Mouse (Mus musculus) T-cell, adult 2 months (primary cell): ENCODE results near the gene Cpeb1.

ENCODE experiments used
- DNase-seq: peaks from one replicate; pipeline ENCODE4 v3.0.0; 2022; ENCODE audit warnings: low spot score

The Cpeb1 gene

GRCm38 (mm10) chr7:81327661-81328060 lies 127.6 kb downstream of the Cpeb1 start:
- no peak for DNase-seq

DNA sequence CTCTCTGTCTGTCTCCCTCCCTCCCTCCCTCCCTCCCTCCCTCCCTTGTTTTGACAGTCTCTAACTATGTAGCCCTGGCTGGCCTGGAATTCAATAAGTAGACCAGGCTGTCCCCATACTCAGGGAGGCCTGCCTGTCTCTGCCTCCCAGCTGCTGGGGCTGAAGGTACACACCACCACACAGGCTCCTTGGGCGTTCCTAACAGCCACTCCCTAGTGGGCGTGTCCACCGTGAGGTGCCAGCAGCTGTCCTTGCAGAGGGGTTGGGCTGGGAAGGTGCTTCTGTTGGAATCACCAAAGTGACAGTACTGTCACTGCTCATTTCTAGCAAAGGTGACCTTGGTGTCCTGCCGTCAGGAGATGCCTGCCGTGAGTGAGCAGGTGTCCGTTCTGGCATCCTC lies 128.4 kb downstream of the Cpeb1 start:
- no peak for DNase-seq

GRCm38 (mm10) chr7:81326043-81326442 lies 129.2 kb downstream of the Cpeb1 start:
- no peak for DNase-seq

DNA sequence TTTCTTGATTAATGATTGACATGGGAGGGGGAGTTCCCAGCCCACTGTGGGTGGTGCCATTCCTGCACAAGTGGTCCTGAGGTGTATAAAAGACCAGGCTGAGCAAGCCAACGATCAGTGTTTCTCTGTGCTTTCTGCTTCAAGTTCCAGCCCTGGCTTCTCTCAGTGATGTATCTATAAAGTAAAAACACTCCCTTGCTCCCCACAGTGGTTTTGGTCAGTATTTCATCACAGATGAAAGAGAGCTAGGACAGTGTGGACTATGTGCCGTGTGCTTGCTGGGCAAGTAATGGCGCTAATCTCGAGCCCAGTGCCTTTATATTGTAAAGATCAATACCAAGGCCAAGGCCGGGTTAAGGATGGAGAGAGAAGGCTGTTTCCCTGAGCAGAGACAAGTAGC lies 133.5 kb downstream of the Cpeb1 start:
- DNase-seq, result no peak

GRCm38 (mm10) chr7:81319749-81320148 lies 135.5 kb downstream of the Cpeb1 start:
- no peak for DNase-seq

GRCm38 (mm10) chr7:81315583-81315982 lies 139.7 kb downstream of the Cpeb1 start:
- no peak for DNase-seq

GRCm38 (mm10) chr7:81311581-81311980 lies 143.7 kb downstream of the Cpeb1 start:
- no peak for DNase-seq

- DNase-seq, result no peak
Measured at GRCm38 (mm10) chr7:81311130-81311529, 144.1 kb downstream of the Cpeb1 start.

DNA sequence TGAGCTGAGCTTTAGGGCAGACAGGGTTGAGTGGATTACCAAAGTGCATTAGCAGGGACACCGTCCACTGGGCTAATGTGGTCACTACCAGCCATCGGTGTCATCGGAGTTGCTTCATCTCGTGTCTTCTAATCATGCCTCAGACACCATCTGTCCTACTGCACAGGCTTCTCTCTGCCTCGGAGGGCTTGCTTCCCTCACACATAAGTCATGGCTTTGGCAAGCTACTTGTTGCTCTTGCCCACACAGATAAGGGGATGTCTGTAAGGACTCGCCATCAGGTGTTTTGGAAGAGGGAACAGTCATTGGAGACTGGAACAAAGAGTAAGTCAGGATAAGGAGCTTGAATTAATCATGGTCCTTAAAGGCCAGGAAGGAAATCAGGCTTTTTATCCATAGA lies 146.0 kb downstream of the Cpeb1 start:
- DNase-seq, result no peak

DNA sequence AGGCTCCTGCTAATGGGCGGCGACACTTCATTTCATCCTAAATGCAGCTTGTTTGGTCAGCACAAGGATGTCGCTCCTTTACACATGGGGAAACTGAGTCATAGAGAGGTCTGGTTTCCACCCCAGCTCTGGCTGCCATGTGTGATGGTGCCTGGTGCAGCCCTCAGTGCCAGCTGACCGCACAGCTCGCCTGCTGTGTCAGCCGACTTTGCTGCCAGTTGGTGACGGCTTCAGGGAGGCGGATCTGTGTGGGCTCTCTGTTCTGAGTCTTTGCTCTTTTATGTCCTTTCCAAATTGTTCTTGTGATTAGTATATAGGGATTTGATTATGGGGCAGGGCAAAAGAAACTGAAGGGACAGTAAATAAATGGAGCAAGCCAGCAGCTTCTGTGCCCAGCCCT lies 147.5 kb downstream of the Cpeb1 start:
- DNase-seq, result no peak

DNA sequence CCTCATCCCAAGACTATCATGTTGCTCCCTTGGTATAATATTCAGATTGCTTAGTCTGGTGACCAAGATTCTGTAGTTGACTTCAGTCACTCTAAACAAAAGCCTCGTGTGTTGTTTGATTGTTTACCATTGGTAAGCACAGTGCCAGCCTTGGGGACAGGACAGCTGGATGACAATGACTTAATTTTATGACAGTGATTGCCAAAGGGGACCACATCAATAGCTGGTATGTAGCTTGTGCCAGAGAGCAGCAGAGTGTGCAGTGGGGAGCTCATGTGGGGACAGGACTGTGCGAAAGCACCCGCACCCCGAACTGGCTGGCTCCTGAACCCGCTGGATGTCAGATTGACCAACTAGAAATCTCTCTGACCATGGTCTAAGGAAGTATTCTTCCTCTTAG lies 150.6 kb downstream of the Cpeb1 start:
- DNase-seq, result no peak

- no peak for DNase-seq
Measured at GRCm38 (mm10) chr7:81304100-81304499, 151.2 kb downstream of the Cpeb1 start.

DNA sequence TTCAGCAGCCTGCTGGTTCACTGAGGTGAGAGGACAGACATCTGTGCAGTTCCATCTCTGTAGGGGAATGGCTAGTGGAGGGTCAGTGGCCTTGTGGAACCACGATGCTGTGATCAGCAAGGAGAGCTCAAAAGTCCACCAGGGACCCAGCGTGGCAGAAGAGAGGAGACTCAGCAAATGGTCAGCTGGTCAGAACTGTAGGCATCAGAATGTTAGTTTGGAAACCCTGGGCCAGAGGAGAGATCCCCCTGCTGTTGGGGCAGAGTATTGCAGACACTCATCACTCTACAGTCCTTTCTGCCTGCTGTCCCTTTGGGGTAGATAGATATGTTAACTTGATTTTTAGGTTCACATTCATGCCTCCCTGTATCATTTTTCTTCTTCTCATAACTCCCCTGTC lies 151.6 kb downstream of the Cpeb1 start:
- no peak for DNase-seq

DNA sequence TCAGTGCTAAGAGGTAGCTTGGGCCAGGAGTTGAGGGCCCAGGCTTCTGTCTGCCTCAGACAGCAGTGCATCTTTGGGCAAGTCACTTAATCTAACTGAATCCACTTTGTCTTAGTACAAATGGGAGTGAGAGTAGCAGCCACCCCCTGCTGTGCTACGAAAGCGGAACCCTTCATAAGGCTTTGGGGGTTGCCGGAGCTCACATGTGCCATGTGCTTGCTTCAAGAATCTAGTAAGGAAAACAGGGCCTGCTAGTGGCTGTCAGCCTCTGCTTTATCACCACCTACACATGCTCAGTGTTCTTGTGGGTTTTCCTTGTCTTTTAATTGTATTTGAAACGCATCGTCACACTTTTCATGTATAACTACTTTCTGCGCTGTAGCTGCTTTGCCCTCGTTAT lies 153.9 kb downstream of the Cpeb1 start:
- DNase-seq, result no peak

GRCm38 (mm10) chr7:81298206-81298605 lies 157.1 kb downstream of the Cpeb1 start:
- DNase-seq, result no peak
